1 mouse cellular context compared by ENCODE assay signal in the genomic region with DNA sequence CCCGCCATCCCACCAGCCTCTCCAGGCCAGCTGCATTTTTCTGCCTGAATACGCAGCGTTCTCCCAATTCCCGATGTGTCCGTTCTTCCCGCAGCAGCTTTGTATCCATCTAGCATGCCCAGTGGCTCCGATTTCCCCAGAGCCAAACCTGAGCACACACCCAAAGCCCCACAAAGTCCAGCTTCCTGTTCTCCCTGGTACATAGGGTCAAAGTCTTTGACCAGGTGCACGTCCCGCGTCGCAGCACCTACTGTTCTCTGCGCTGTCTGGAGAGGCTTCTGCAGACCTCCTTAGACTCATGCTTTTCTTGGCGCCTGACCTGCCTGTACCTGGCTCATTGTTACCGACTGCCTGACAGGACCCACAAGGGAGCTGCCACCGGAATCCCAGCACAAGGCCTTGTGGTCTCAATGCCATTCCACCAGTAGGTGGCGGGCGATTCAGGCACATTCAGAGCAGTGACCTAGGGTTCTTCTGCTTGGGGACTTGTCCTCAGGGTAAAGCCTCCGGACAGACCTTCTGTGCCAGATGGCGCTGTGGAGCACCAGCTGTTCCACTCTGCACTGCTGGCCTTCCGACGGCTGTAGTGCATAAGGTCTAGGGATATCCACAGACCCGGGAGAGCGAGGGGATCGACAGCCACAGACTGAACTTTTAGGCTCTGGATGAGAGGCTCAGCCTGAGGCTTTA.
A peak's percentile ranks its signal among the peaks of the same experiment; 100 is the strongest.
TF ChIP-seq lines count a peak whose summit lies in the region.

No protein-coding gene starts in this region.

TF ChIP-seq in MEL, 35 proteins besides CTCF, POLR2A, EP300 and RAD21 (continued from another document):
- TF ChIP-seq TBP (IDR thresholded peaks at IDR 0.05; ENCODE audit: low read depth, low read length) (0 out of 2 replicates have a peak, but pooled peaks have one; percentile 39), SMC3 (IDR thresholded peaks at IDR 0.05; ENCODE audit: low read depth, low read length) (peak; percentile 97), MAX (IDR thresholded peaks at IDR 0.05; ENCODE audit: low read length) (0 out of 2 replicates have a peak, but pooled peaks have one; percentile 37), SIN3A (IDR thresholded peaks at IDR 0.05; ENCODE audit: low read length) (peak; percentile 85), GATA1 (IDR thresholded peaks at IDR 0.05; ENCODE audit: low read depth, low read length) (no peak), ZNF384 (IDR thresholded peaks at IDR 0.05; ENCODE audit: low read depth, low read length) (0 out of 2 replicates have a peak, but pooled peaks have one; percentile 2), MAFK (IDR thresholded peaks at IDR 0.05; ENCODE audit: borderline replicate concordance, low read depth, low read length) (no peak), NRF1 (IDR thresholded peaks at IDR 0.05; ENCODE audit: insufficient read depth, low read depth, low read length, poor library complexity, severe bottlenecking) (no peak), ELF1 (IDR thresholded peaks at IDR 0.05; ENCODE audit: low read depth, low read length) (no peak), ZC3H11A (IDR thresholded peaks at IDR 0.05; ENCODE audit: low read depth, low read length) (peak; percentile 89), NELFE (IDR thresholded peaks at IDR 0.05; ENCODE audit: low read depth, low read length) (no peak), GABPA (IDR thresholded peaks at IDR 0.05; ENCODE audit: low read depth, low read length) (no peak), MYC (IDR thresholded peaks at IDR 0.05; ENCODE audit: low read depth, low read length) (peak; percentile 68; the same call in 1 of the 2 replicates), ZMIZ1 (IDR thresholded peaks at IDR 0.05; ENCODE audit: low read depth, low read length) (no peak), USF1 (IDR thresholded peaks at IDR 0.05; ENCODE audit: low read depth, low read length) (no peak), POLR2AphosphoS5 (IDR thresholded peaks at IDR 0.05; ENCODE audit: borderline replicate concordance, low read depth, low read length) (no peak), JUND (IDR thresholded peaks at IDR 0.05; ENCODE audit: low read depth, low read length) (no peak), ZKSCAN1 (IDR thresholded peaks at IDR 0.05; ENCODE audit: low read depth, low read length) (no peak), E2F4 (IDR thresholded peaks at IDR 0.05; ENCODE audit: borderline replicate concordance, low read depth, low read length) (no peak), MXI1 (IDR thresholded peaks at IDR 0.05; ENCODE audit: low read depth, low read length) (no peak; the same call in none of the 2 replicates), MEF2A (IDR thresholded peaks at IDR 0.05; ENCODE audit: extremely low read depth, insufficient replicate concordance, low read depth, low read length, poor library complexity, severe bottlenecking) (no peak)
